Mouse (Mus musculus): ENCODE data around the gene Cyba. TPM values are rescaled to one million over a fixed set of nuclear protein-coding genes. Genes with fewer than 3 reads are reported as not detected.

Cyba gene
- polyA plus RNA-seq, 1 experiment from 2014 or later: 33.6 TPM

DNA sequence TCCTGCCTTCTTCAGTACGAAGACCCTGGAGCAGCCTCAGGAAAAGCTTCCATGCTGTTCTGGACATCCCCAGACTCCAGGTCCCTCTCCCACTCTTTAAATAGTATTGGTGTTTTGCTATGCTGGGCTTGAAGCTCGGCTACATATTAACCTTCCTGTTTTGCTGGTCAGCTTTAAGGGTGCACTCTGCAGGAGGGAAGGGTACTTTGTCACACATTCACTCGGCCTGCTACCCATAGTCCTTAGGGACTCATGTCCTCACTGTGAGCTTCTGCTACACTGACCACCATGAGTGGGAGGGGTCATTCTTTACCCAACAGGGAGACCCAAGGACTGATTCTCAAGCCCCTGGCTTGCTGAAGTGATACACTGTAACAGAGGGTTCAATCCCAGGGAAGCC is 2.1 kb downstream of the Cyba start:
- Histone ChIP-seq H3K4me2 (no peak overlapping the region), H3K36me3 (replicated peaks) (peaks cover 10% of the 10 kb centered on the region), H3K9me3 (no peaks in the 10 kb centered on the region), H3K9ac (no peak overlapping the region), H3K27ac (no peak overlapping the region), H3K4me3 (no peak overlapping the region), H3K27me3 (replicated peaks) (no peaks in the 10 kb centered on the region), H3K4me1 (peaks cover 13% of the 10 kb centered on the region)
- WGBS: 81% methylated on average over 3 of the region's 3 CpGs
- no peak for ATAC-seq (replicated peaks)

DNA sequence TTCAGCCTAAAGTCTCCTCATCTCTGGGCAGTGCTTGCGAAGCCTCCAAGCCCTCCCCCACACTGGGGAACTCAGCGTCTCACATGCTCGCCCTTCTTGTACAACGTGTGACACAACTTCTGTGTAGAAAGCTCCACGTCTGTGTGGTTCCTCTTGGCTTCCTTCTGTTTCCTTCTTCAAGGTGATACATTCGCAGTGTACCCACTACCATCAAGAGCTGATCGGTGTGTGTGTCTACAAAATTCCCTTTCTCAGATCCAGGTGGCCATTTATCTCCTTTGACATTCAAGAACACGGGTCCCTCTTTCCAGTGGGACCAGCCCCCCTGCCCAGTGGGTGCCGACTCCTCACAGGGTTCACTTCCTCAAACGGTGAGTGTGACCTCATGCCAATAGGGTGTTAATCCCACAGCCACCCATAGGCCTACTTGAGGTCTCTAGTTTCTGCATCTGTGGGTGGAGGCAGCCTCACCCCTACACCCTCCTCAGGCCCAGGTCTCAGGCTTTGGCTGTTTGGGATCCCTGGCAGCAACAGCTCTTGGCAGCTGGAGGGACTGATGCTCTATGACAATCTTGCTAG is 2.6 kb downstream of the Cyba start:
- Histone ChIP-seq H3K4me3 (no peak overlapping the region), H3K4me2 (no peak overlapping the region), H3K36me3 (replicated peaks) (peaks cover 5% of the 10 kb centered on the region; the same call in 1 of the 2 replicates), H3K9ac (no peak overlapping the region), H3K27ac (no peak overlapping the region), H3K4me1 (peaks cover 13% of the 10 kb centered on the region), H3K27me3 (replicated peaks) (no peaks in the 10 kb centered on the region), H3K9me3 (no peaks in the 10 kb centered on the region)
- ATAC-seq (replicated peaks): no peak
- whole genome bisulfite sequencing: 86% methylated on average over 10 of the region's 10 CpGs

DNA sequence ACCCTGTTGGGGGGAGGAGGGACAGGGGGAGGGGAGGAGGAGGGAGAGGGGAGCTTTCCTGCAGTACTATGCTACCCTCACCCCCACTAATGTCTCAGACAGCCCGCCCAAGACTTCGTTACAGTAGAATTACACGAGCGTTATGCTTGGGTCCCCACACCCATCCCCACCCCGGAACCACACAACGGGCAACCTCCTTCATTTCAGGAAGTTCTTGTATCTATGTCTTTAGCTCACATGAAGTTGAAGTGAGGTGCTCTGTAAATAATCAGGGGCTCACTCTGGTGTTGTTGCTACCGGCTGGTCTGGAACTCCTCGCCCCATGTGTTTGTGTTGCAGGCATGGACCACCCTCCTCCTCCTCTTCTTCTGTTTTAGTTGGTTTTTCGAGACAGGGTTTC is 4.6 kb downstream of the Cyba start:
- no peak for ATAC-seq (replicated peaks)
- Histone ChIP-seq H3K4me2 (no peak overlapping the region), H3K27me3 (replicated peaks) (no peaks in the 10 kb centered on the region), H3K4me1 (peaks cover 13% of the 10 kb centered on the region), H3K4me3 (no peak overlapping the region), H3K27ac (no peak overlapping the region), H3K36me3 (replicated peaks) (no peaks in the 10 kb centered on the region), H3K9me3 (no peaks in the 10 kb centered on the region), H3K9ac (no peak overlapping the region)
- 91% methylated on average over 9 of the region's 9 CpGs for WGBS

DNA sequence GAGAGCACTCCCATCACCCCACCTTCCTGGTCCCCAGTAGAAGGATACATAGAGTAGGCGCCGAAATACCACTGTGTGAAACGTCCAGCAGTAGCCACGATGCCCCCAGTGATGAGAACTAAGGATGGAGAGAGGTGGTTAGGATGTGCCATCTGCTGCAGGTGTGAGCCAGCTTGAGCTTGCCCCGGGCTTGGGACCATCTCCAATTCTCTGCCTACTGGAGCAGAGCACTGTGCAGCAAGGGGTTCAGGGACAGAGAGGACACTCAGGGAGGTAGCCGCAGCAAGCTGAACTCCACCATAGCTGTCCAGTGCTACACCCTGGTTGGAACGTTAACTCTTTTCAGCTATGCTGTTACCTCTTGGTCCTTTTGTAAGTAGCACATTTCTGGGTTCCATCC is 5.1 kb downstream of the Cyba start:
- H3K36me3 ChIP-seq (replicated peaks): no peaks in the 10 kb centered on the region
- H3K27me3 ChIP-seq (replicated peaks): no peaks in the 10 kb centered on the region
- H3K9me3 ChIP-seq: no peaks in the 10 kb centered on the region
- 93% methylated on average over 7 of the region's 7 CpGs for WGBS
- ATAC-seq (replicated peaks): no peak
- H3K9ac ChIP-seq: no peak overlapping the region
- no peak overlapping the region for H3K27ac ChIP-seq
- no peak overlapping the region for H3K4me3 ChIP-seq
- H3K4me1 ChIP-seq: peaks cover 10% of the 10 kb centered on the region
- H3K4me2 ChIP-seq: no peak overlapping the region

DNA sequence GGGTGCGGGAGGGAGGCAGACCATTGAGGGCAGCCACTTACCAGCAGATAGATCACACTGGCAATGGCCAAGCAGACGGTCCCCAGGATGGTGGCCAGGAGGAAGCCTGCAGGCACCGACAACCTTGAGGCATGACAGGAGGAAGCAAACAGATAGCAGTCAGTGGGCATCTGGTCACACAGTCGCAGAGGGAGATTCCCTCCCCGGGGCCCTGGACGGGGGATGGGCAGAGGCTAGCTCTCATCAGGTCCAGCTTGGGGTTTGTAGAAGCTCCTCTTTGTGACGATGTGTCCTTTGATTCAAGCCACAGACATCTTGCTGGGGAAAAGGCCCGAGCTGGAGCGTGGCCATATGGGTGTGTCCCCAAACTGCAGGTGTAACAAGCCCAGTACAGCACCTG is 6.6 kb downstream of the Cyba start:
- Histone ChIP-seq H3K9me3 (no peaks in the 10 kb centered on the region), H3K27ac (no peak overlapping the region), H3K27me3 (replicated peaks) (no peaks in the 10 kb centered on the region), H3K4me1 (no peaks in the 10 kb centered on the region), H3K9ac (no peak overlapping the region), H3K4me3 (no peak overlapping the region), H3K36me3 (replicated peaks) (no peaks in the 10 kb centered on the region), H3K4me2 (no peak overlapping the region)
- whole genome bisulfite sequencing: 74% methylated on average over 9 of the region's 9 CpGs
- ATAC-seq (replicated peaks): no peak

DNA sequence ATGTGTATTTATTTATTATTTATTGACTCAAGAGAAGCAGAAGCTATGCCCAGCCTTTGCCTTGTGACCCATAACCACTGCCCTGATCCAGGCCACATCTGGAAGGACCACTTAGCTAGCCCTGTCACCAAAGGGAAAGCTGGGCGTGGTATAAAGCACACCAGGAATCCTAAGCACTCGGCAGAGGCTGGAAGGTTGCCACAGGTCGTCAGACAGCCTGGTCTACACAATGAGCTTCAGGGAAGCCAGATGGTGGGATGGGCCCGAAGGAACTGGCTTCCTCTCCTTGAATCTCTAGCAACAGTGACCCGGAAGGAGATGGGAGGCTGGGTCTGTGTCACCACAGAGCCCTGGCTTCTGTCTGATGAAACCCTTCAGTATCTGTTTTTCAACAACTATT is 9.1 kb downstream of the Cyba start:
- no peak for ATAC-seq (replicated peaks)
- H3K4me2 ChIP-seq: no peak overlapping the region
- H3K36me3 ChIP-seq (replicated peaks): peaks cover 2% of the 10 kb centered on the region; the same call in 1 of the 2 replicates
- no peak overlapping the region for H3K27ac ChIP-seq
- no peaks in the 10 kb centered on the region for H3K9me3 ChIP-seq
- WGBS: 60% methylated on average over 5 of the region's 5 CpGs
- no peaks in the 10 kb centered on the region for H3K4me1 ChIP-seq
- no peak overlapping the region for H3K4me3 ChIP-seq
- H3K9ac ChIP-seq: no peak overlapping the region
- no peaks in the 10 kb centered on the region for H3K27me3 ChIP-seq (replicated peaks)

DNA sequence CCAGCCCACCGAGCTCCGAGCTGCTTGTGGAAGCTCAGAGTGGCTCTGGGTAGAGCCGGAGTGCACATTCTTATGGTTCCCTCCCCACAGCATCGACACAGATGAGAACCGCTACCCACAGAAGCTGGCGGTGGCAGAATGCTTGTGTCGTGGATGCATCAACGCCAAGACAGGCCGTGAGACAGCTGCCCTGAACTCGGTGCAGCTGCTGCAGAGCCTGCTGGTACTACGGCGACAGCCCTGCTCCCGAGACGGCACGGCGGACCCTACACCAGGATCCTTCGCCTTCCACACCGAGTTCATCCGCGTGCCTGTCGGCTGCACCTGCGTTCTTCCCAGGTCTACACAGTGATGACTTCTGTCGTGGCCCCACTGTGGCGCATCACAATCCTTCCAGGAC is 9.5 kb downstream of the Cyba start:
- no peak overlapping the region for H3K27ac ChIP-seq
- no peak for ATAC-seq (replicated peaks)
- WGBS: 86% methylated on average over 24 of the region's 24 CpGs
- H3K27me3 ChIP-seq (replicated peaks): no peaks in the 10 kb centered on the region
- H3K9me3 ChIP-seq: no peaks in the 10 kb centered on the region
- H3K4me1 ChIP-seq: no peaks in the 10 kb centered on the region
- H3K36me3 ChIP-seq (replicated peaks): peaks cover 7% of the 10 kb centered on the region; the same call in 1 of the 2 replicates
- H3K4me3 ChIP-seq: no peak overlapping the region
- H3K4me2 ChIP-seq: no peak overlapping the region
- no peak overlapping the region for H3K9ac ChIP-seq

DNA sequence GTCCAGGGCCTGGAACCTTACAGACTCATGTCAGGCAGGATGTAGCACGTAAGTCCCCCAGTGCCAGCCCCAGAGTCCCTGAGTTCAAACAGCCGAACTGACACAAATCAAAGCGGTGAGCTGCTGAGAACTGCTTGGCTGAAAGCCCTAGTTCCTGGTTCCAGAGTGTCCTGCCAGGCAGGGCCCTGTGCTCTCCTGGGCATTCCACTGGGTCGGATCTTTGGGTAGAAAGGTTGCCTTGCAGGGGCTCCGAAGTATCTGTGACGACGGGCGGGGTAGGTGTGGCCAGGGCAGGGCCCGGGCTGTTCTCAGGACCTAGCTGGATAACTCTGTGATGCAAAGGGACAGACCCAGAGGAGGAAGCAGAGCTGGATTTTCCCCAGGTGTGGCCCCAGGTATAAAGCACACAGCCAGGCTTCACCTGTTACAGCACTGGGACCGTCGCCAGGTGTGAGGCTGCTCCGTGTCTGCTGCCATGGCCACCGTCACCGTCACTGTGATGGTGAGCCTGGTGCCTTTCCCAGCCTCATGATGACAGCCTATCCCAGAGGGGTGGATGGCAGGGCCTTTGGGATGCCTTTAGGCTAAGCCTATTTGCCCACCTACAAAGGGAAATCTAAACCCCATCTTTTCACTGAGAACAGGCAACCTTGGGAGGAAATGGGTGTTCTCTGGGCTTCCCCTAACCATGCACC is 11.2 kb downstream of the Cyba start, which contains the start of gene Il17c:
Gene Il17c (plus strand): TSS at position 645 of the 695 bp plus-strand sequence.
- no peaks in the 10 kb centered on the region for H3K4me1 ChIP-seq
- no peak within 1 kb of the TSS for H3K9ac ChIP-seq
- no peak within 1 kb of the TSS for H3K4me3 ChIP-seq
- 82% methylated on average over 14 of the region's 14 CpGs for WGBS
- no peak for ATAC-seq (replicated peaks)
- H3K27me3 ChIP-seq (replicated peaks): no peaks in the 10 kb centered on the region
- H3K4me2 ChIP-seq: no peak within 1 kb of the TSS
- H3K36me3 ChIP-seq (replicated peaks): peaks cover 12% of the 10 kb centered on the region; the same call in 1 of the 2 replicates
- H3K9me3 ChIP-seq: no peaks in the 10 kb centered on the region
- no peak within 1 kb of the TSS for H3K27ac ChIP-seq

DNA sequence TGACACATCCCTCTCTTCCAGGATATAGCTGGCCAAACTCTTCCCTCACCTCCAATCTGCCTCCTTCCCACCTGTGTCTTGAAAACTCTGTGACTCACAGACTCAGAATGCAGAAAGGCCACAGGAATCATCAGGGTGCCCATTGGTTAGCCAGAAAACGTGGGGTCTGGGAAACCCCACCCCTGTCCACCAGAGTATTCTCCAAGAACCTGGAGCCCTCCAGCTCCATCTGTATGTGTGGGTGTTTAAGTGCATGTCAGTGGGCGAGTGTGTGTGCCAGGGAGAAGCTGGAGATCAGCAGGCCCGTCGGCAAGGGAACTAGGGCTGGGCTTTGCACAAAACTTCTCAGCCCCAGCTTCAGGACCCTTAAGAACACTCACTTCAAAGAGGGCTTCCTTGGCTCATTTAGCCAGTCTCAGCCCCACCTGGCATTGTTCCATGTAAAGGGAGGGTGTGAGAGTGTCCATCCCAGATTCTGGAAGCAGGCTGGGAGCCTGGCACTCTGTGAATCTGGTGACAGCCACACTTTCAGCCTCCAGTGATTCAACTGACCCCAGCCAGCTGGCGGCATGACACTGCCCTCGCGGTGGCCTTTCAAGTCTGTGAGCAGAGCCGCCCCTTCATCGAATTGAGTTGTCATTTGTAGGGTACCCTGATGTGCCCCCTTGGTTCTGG is 12.7 kb downstream of the Cyba start:
- Histone ChIP-seq H3K9ac (no peak overlapping the region), H3K4me2 (no peak overlapping the region), H3K4me1 (no peaks in the 10 kb centered on the region), H3K36me3 (replicated peaks) (peaks cover 27% of the 10 kb centered on the region), H3K9me3 (no peaks in the 10 kb centered on the region), H3K27ac (no peak overlapping the region), H3K27me3 (replicated peaks) (no peaks in the 10 kb centered on the region), H3K4me3 (no peak overlapping the region)
- ATAC-seq (replicated peaks): no peak
- 66% methylated on average over 9 of the region's 9 CpGs for WGBS

DNA sequence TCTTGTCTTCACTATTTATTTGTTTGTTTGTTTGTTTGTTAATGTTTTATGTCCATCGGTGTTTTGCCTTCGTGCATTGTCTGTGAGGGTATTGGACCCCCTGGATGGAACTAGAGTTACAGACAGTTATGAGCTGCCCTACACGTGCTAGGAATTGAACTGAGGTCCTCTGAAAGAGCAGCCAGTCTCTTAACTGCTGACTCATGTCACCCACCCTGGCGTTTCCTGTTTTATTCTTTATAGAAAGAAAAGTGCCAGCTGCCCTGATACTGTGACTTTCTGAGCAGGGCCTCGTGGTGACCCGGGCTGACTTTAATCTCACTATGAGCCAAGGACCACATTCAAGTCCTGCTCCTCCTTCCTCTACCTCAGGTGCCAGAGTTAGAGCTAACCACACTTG is 17.2 kb downstream of the Cyba start:
- Histone ChIP-seq H3K9ac (no peak overlapping the region), H3K4me3 (no peak overlapping the region), H3K36me3 (replicated peaks) (peaks cover 62% of the 10 kb centered on the region), H3K27me3 (replicated peaks) (no peaks in the 10 kb centered on the region), H3K4me2 (no peak overlapping the region), H3K9me3 (no peaks in the 10 kb centered on the region), H3K4me1 (no peaks in the 10 kb centered on the region), H3K27ac (no peak overlapping the region)
- ATAC-seq (replicated peaks): no peak
- WGBS: 89% methylated on average over 6 of the region's 6 CpGs

DNA sequence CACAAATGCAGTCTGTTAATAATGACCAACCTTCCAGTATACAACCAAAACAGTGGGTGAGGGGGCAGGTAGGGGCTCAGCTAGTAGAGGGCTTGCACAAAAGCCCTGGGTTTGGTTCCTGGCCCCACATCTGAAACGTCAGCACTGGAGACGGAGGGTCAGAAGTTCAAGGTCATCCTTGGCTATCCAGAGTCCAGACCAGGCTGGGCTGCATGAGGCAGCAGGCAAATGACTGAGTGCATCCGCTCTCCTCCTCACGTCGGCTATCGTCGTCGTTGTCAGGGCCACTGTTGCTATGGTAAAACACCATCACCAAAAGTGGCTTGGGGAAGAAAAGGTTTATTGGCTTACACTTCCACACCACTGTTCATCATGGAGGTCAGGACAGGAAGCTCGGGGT is 18.4 kb downstream of the Cyba start:
- no peak overlapping the region for H3K4me3 ChIP-seq
- H3K4me2 ChIP-seq: no peak overlapping the region
- peaks cover 74% of the 10 kb centered on the region for H3K36me3 ChIP-seq (replicated peaks)
- H3K9me3 ChIP-seq: no peaks in the 10 kb centered on the region
- no peak overlapping the region for H3K27ac ChIP-seq
- no peaks in the 10 kb centered on the region for H3K27me3 ChIP-seq (replicated peaks)
- WGBS: 88% methylated on average over 9 of the region's 9 CpGs
- ATAC-seq (replicated peaks): no peak
- H3K9ac ChIP-seq: no peak overlapping the region
- no peaks in the 10 kb centered on the region for H3K4me1 ChIP-seq

DNA sequence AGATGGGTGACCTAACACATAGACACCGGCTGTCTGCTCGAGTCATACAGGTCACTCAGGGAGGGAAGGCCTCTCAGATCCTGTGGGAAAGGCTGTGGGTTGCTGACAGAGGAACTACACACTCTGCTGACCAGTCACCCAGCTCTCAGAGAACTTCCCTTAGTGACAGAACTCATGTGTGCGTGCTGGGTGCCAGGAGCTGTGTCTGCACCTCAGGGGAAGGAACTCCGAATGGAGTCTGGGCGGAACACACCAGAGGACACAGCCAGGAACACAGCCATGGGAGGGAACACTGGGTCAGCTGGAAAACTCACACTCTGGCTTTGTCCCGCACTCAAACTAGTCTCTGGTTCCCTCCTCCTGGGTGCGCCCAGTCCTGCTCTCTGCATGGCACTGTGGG is 25.1 kb downstream of the Cyba start:
- Histone ChIP-seq H3K27ac (no peak overlapping the region), H3K4me2 (no peak overlapping the region), H3K36me3 (replicated peaks) (peaks cover 57% of the 10 kb centered on the region), H3K9ac (no peak overlapping the region), H3K4me3 (no peak overlapping the region), H3K27me3 (replicated peaks) (no peaks in the 10 kb centered on the region), H3K4me1 (no peaks in the 10 kb centered on the region), H3K9me3 (no peaks in the 10 kb centered on the region)
- ATAC-seq (replicated peaks): no peak
- 95% methylated on average over 7 of the region's 7 CpGs for WGBS

All from midbrain, embryonic 15.5 days (tissue).